Mouse (Mus musculus): ENCODE data around the gene Cyp2t4.

DNA sequence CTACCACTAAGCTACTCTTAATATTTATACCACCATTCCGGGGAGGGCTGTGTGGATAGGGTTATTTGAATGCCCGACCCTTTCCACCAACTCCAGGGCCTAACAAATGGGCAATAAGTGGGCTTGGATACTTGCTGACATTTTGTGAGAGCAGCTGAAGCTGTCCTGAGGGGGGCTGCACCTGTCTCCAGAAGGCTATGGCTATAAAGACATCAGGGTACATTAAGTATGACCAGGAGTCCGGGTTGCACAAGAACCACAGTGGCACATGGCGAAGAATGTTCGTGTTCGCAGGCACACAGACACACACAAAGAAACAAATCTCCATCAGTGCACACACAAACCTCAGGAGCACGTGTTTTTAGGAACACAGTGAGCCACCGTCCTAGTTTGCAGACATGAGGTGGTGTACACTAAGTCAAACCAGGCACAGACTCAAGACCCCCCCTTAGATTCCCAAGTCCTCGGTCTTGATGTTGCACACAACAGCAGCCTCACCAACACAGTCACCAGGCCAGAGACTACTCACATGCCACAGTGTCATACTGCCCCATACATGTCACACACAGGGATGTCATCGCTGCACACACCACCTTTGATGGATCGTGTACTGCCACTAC, 14.1 kb downstream of the Cyp2t4 start:
- TF ChIP-seq CTCF (IDR thresholded peaks at IDR 0.05; ENCODE audit: low read depth) (no peak), EP300 (IDR thresholded peaks at IDR 0.05; ENCODE audit: low read depth) (no peak)

Measured in heart, postnatal 0 days (tissue).